Mouse (Mus musculus): Measurements from ENCODE around the gene Abhd6. TPM values are rescaled to one million over a fixed set of nuclear protein-coding genes. Genes with fewer than 3 reads are reported as not detected.
A peak's percentile ranks its signal among the peaks of the same experiment; 100 is the strongest.

Gene Abhd6
- polyA plus RNA-seq (2012; ENCODE audit: insufficient read depth, insufficient read length, missing spikeins): 40.4 and 42.1 TPM in 2 replicates

DNA sequence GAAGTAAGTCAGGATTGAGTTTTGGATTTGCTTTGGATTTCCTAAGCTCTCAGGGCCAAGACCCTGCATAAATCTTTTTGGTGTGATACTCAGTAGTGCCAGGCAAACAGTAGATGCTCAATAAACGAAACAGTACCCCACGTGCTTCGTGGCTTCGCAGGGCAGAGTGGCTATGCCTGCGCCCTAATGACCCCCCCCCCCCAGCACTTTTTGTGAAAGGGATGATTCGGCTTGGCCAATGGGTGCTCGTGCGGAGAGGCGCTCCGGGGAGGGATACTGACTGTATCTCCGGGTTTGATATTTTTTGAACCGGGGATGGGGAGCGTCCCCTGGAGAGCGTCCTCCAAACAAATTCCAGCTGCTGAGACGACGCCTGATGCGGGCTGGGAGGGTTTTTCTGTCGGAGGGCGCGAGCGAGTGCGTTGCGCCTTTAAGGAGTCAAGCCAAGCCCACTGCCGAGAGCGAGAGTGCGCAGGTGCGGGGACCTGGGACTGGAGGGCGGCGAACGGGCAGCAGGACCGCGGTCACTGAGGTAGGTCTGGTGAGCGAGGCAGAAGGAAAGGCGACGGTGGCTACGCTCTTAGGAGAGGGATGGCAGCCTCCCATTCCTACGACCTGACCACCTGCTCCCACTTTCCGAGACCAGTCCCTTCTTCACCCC lies at the start of gene Abhd6:
Gene Abhd6, plus strand, starts transcription at position 471 of the 661 bp plus-strand sequence.
- H3K4me3 ChIP-seq (ENCODE audit: insufficient read depth, low read depth, low read length): peak within 1 kb of the TSS; percentile 72
- peak within 1 kb of the TSS; percentile 23 for H3K27ac ChIP-seq (replicated peaks; ENCODE audit: low read depth, low read length)
- H3K4me1 ChIP-seq (ENCODE audit: control insufficient read depth, insufficient read depth, insufficient read length, low read length): peaks cover 2% of the 10 kb centered on the region; the same call in 1 of the 2 replicates

DNA sequence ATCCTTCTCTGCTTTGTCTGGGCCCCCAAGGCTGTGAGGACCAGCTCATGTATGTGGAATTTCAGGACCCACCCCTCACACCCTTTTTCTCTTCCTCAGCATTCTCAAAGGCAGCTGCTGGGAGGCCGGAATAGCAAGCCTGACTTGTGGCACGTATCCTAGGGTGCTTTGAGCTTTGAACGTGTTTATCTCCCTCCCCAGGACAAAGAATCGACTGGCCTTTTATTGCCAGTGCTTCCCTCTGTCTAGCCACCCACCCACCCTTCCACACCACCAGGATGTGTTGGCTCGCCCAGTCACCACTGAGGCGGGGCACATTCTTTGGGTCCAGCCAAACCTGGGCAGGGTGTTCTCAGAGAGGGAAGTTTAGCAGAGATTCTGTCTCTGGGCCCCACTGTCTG lies 48.6 kb upstream of the Abhd6 start:
- Histone ChIP-seq H3K27ac (replicated peaks; ENCODE audit: low read depth, low read length) (peak overlapping the region; percentile 17; the same call in 1 of the 2 replicates), H3K4me1 (ENCODE audit: control insufficient read depth, insufficient read depth, insufficient read length, low read length) (peaks cover 9% of the 10 kb centered on the region), H3K4me3 (ENCODE audit: insufficient read depth, low read depth, low read length) (no peak overlapping the region)

GRCm38 (mm10) chr14:7956427-7956826 lies 46.3 kb upstream of the Abhd6 start:
- H3K4me3 ChIP-seq (ENCODE audit: insufficient read depth, low read depth, low read length): no peak overlapping the region
- no peak overlapping the region for H3K27ac ChIP-seq (replicated peaks; ENCODE audit: low read depth, low read length)
- peaks cover 9% of the 10 kb centered on the region for H3K4me1 ChIP-seq (ENCODE audit: control insufficient read depth, insufficient read depth, insufficient read length, low read length)

GRCm38 (mm10) chr14:7957049-7957448 lies 45.7 kb upstream of the Abhd6 start, which contains the start of gene Gm45521:
TSS of gene Gm45521 (plus strand) at chr14:7957288.
- Histone ChIP-seq H3K4me1 (ENCODE audit: control insufficient read depth, insufficient read depth, insufficient read length, low read length) (peaks cover 9% of the 10 kb centered on the region), H3K27ac (replicated peaks; ENCODE audit: low read depth, low read length) (no peak within 1 kb of the TSS), H3K4me3 (ENCODE audit: insufficient read depth, low read depth, low read length) (no peak within 1 kb of the TSS)

DNA sequence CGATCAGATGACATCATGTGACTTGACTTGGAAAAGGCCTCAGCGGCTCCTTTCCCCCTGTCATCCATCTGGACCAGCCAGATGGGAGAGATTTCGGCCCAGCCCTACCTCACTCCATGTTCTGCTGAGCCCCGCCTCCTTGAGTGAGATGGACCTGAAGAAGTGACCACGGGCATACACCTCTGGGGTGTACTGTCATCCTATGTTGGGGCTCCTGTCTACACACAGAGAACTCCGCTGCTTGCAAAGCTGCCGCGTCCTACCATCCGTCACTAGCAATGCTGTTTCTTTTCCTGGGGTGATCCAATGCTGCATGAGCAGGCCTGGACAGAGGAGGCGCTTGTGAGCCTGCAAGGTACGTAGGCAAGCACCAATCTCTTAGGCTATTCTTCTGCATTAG lies 42.1 kb upstream of the Abhd6 start:
- Histone ChIP-seq H3K27ac (replicated peaks; ENCODE audit: low read depth, low read length) (no peak overlapping the region), H3K4me3 (ENCODE audit: insufficient read depth, low read depth, low read length) (no peak overlapping the region), H3K4me1 (ENCODE audit: control insufficient read depth, insufficient read depth, insufficient read length, low read length) (no peaks in the 10 kb centered on the region)

DNA sequence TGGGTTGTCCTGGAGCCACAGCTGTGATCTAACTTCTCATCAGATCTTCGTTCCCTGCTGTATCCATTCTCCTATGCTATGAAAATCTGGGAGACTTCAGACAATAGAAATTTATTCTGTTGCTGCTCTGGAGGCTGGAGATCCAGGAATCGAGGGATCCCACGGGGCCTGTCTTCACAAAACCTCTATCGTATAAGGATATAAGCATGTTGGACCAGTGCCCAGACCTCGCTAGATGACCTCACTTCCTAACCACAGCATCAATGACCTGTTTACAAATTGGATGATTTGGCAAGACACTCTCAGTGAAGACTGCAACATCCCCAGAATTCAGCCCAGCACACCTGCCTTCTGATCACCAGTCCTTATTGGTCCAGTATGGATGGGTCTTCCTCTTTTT lies 41.0 kb upstream of the Abhd6 start:
- H3K4me1 ChIP-seq (ENCODE audit: control insufficient read depth, insufficient read depth, insufficient read length, low read length): no peaks in the 10 kb centered on the region
- no peak overlapping the region for H3K27ac ChIP-seq (replicated peaks; ENCODE audit: low read depth, low read length)

DNA sequence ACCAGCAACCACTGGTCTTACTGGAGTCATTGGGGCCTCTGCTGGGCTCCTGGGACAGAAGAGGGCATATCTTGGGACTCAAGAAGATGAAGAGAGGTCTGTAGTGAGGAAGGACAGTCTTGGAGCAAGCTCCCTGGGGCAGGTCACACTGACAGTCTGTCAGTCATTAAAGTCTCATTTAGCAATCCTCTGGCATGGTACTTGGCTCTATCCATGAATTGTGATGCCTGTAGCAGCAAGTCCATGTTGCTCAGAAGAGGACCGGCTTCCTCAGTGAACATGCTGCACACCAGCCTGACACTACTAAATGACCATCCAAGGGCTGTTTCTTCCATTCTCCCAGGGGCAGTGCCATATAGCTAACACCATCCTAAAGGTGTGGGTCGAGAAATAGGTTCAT lies 40.1 kb upstream of the Abhd6 start:
- H3K4me3 ChIP-seq (ENCODE audit: insufficient read depth, low read depth, low read length): no peak overlapping the region
- H3K27ac ChIP-seq (replicated peaks; ENCODE audit: low read depth, low read length): no peak overlapping the region

More for the DNA sequence above, 41.0 kb upstream of the Abhd6 start:
- no peak overlapping the region for H3K4me3 ChIP-seq (ENCODE audit: insufficient read depth, low read depth, low read length)

GRCm38 (mm10) chr14:7963160-7963559 lies 39.5 kb upstream of the Abhd6 start:
- Histone ChIP-seq H3K4me3 (ENCODE audit: insufficient read depth, low read depth, low read length) (no peak overlapping the region), H3K4me1 (ENCODE audit: control insufficient read depth, insufficient read depth, insufficient read length, low read length) (no peaks in the 10 kb centered on the region), H3K27ac (replicated peaks; ENCODE audit: low read depth, low read length) (no peak overlapping the region)

More for the DNA sequence above, 40.1 kb upstream of the Abhd6 start:
- no peaks in the 10 kb centered on the region for H3K4me1 ChIP-seq (ENCODE audit: control insufficient read depth, insufficient read depth, insufficient read length, low read length)

DNA sequence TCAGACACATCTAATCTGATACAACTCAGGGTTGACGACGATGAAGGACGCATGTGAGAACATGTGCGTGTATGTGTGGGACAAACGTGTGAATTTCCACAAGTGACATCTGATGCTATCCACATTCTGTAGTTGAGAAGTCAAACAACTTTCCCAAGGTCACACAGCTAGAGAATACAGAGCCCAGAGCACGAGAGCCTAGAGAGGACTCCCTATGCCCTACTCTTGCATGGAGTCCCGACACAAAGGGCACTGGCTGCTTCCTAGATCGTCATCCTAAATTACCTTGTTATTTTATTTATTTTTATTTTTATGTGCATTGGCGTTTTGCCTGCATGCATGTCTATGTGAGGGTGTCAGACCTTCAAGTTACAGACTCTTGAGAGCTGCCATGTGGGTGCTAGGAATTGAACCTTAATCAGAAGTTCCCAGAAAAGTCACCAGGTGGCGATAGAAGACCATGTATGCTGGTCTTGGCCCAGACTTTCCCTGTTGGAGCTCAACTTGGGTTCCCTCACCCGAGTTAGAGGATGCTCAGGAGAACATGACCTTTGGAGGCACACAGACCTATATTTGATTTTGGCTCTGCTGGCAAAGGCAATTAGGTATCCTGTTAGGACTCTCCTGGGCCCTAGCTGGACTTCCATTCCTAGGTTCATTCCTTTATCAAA lies 38.3 kb upstream of the Abhd6 start:
- Histone ChIP-seq H3K27ac (replicated peaks; ENCODE audit: low read depth, low read length) (no peak overlapping the region), H3K4me3 (ENCODE audit: insufficient read depth, low read depth, low read length) (no peak overlapping the region), H3K4me1 (ENCODE audit: control insufficient read depth, insufficient read depth, insufficient read length, low read length) (no peaks in the 10 kb centered on the region)

GRCm38 (mm10) chr14:7971889-7972493 lies 30.7 kb upstream of the Abhd6 start:
- Histone ChIP-seq H3K27ac (replicated peaks; ENCODE audit: low read depth, low read length) (no peak overlapping the region), H3K4me3 (ENCODE audit: insufficient read depth, low read depth, low read length) (no peak overlapping the region), H3K4me1 (ENCODE audit: control insufficient read depth, insufficient read depth, insufficient read length, low read length) (no peaks in the 10 kb centered on the region)

DNA sequence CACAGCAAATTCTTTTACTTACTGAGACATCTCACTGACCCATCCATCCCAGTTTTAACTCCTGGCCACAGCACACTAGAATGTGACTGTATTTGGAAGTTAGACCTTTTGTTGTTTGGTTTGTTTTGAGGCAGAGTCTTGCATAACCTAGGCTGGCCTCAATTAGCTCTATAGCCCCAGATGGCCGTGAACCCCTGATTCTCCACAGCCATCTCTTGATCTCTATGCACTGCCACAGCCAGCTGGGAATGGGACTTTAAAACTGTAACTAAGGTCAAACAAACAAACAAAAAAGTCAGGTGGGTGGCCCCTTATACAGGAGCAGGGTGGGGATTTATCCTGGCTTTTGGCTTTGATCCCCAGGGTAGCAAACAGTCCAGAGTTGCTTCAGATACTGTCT lies 28.1 kb upstream of the Abhd6 start:
- no peak overlapping the region for H3K4me3 ChIP-seq (ENCODE audit: insufficient read depth, low read depth, low read length)
- H3K27ac ChIP-seq (replicated peaks; ENCODE audit: low read depth, low read length): no peak overlapping the region

GRCm38 (mm10) chr14:7975177-7975576 lies 27.5 kb upstream of the Abhd6 start:
- Histone ChIP-seq H3K4me3 (ENCODE audit: insufficient read depth, low read depth, low read length) (no peak overlapping the region), H3K27ac (replicated peaks; ENCODE audit: low read depth, low read length) (no peak overlapping the region), H3K4me1 (ENCODE audit: control insufficient read depth, insufficient read depth, insufficient read length, low read length) (no peaks in the 10 kb centered on the region)

More for the DNA sequence above, 28.1 kb upstream of the Abhd6 start:
- H3K4me1 ChIP-seq (ENCODE audit: control insufficient read depth, insufficient read depth, insufficient read length, low read length): no peaks in the 10 kb centered on the region

GRCm38 (mm10) chr14:7977471-7977870 lies 25.2 kb upstream of the Abhd6 start:
- Histone ChIP-seq H3K4me1 (ENCODE audit: control insufficient read depth, insufficient read depth, insufficient read length, low read length) (no peaks in the 10 kb centered on the region), H3K27ac (replicated peaks; ENCODE audit: low read depth, low read length) (no peak overlapping the region), H3K4me3 (ENCODE audit: insufficient read depth, low read depth, low read length) (no peak overlapping the region)

DNA sequence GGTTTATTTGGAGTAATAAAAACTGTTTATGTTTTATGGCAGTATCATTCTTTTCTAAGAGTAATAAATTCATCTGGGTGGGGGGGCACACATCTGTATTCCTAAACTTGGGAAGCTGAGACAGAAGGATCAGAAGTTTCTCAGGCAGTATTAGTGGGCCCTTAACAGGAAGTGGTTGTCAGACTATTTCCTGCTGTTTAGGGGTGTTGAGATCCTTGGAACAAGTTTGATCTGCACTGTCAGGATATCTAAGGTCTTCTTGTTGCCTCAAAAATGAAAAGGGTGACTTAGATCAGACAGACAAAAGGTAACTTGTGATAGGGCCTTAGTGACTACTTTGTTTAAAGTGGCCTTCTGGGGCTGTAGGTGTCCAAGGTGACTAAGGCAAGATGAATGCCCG lies 24.5 kb upstream of the Abhd6 start:
- Histone ChIP-seq H3K4me3 (ENCODE audit: insufficient read depth, low read depth, low read length) (no peak overlapping the region), H3K27ac (replicated peaks; ENCODE audit: low read depth, low read length) (no peak overlapping the region), H3K4me1 (ENCODE audit: control insufficient read depth, insufficient read depth, insufficient read length, low read length) (no peaks in the 10 kb centered on the region)

- Histone ChIP-seq H3K4me3 (ENCODE audit: insufficient read depth, low read depth, low read length) (no peak overlapping the region), H3K4me1 (ENCODE audit: control insufficient read depth, insufficient read depth, insufficient read length, low read length) (no peaks in the 10 kb centered on the region), H3K27ac (replicated peaks; ENCODE audit: low read depth, low read length) (no peak overlapping the region)
Measured at GRCm38 (mm10) chr14:7981226-7981625, 21.5 kb upstream of the Abhd6 start.

Data from brown adipose tissue, adult 24 weeks (tissue).